Mouse (Mus musculus) forebrain, embryonic 15.5 days (tissue): ENCODE measurements around the gene Tpk1. TPM values are rescaled to one million over a fixed set of nuclear protein-coding genes. Genes with fewer than 3 reads are reported as not detected.
A peak's percentile ranks its signal among the peaks of the same experiment; 100 is the strongest.

Source experiments
- ATAC-seq: fragments of 200-750 bp; cut with Nextera tagmentation; replicated peaks from 2 replicates; pipeline ENCODE4 v1.8.0; 2017; ENCODE audit warnings: mild to moderate bottlenecking, moderate TSS enrichment, moderate library complexity
- H3K27ac ChIP-seq: fragments of 300-500 bp; sonication (generic); replicated peaks from 2 replicates; pipeline ENCODE4 v1.5.1; 2015; ENCODE audit warnings: mild to moderate bottlenecking, inconsistent platforms
- H3K27me3 ChIP-seq: fragments of 300-500 bp; sonication (generic); 2 replicates; pipeline ENCODE4 v1.6.1; 2015; ENCODE audit warnings: inconsistent platforms
- H3K36me3 ChIP-seq: fragments of 300-500 bp; sonication (generic); 2 replicates; pipeline ENCODE4 v1.6.1; 2015; ENCODE audit warnings: mild to moderate bottlenecking, inconsistent platforms
- H3K4me1 ChIP-seq: fragments of 300-500 bp; sonication (generic); 2 replicates; pipeline ENCODE4 v1.6.1; 2015; ENCODE audit warnings: inconsistent platforms
- H3K4me2 ChIP-seq: fragments of 300-500 bp; sonication (generic); replicated peaks from 2 replicates; pipeline ENCODE4 v1.6.1; 2015; ENCODE audit warnings: mild to moderate bottlenecking, inconsistent platforms
- H3K4me3 ChIP-seq: fragments of 300-500 bp; sonication (generic); 2 replicates; pipeline ENCODE4 v1.5.1; 2015; ENCODE audit warnings: mild to moderate bottlenecking, inconsistent platforms
- H3K9ac ChIP-seq: fragments of 300-500 bp; sonication (generic); replicated peaks from 2 replicates; pipeline ENCODE4 v1.6.1; 2015; ENCODE audit warnings: mild to moderate bottlenecking, inconsistent platforms
- H3K9me3 ChIP-seq: fragments of 300-500 bp; sonication (generic); 2 replicates; pipeline ENCODE4 v1.6.1; 2016; ENCODE audit warnings: inconsistent platforms
- WGBS: fragments of 180-500 bp; shearing (Covaris S2); methylation state at CpG from one replicate; pipeline ENCODE4 v1.1.7; 2015; ENCODE audit warnings: mixed read lengths; 5-methylcytosine and 5-hydroxymethylcytosine counted together
- polyA plus RNA-seq: library from polyadenylated mRNA; unstranded; fragments of >200 nt; fragmentation: Nextera tagmentation; extraction: Ambion mirVana; gene quantifications from 2 replicates; pipeline ENCODE4 v1.2.1, GENCODE M21; 2015

The Tpk1 gene
- 5.0 and 5.5 TPM in 2 replicates for polyA plus RNA-seq

DNA sequence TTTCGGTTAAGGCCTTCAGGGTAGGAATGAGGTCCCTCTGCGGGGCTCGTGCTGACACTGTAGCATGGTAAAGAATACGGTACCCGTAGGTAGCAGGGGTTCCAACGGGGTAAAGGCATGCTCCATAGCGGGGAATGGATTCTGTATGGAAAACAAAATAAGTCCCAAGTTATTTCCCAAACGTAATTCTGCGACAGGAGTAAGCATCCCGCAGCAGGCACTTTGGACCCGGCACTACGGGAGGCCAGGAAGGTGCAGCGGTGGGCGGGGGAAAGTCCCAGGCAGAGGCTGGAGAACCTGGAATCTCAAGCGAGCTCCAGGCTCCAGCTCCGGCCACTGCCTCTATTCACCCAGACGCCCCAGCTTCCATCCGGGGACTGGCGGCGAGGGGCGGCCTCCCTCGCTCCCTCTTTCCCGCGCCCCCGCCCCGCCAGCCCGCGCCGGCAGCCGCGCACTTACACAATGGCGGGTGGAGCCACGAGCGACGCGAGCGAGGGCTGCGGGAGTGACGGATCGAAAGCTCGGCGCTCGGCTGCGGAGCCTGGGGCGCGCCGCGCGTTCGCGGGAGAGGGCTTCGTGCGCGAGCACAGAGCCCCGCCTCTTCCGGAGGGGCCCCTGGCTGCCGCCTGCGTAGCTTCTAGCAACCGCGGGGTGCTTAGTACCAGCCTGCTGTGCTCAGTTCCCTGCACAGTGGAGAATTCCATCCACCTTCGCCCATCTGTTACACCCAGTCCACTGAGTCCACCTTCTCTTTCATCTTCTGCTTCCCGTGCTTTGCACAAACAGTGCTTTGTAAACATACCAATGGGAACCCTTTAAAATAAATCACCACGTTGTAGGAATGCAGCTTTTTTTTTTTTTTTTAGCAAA is at the start of gene Tpk1:
Tpk1 (minus strand) TSS at position 602 of the 870 bp plus-strand sequence.
- Histone ChIP-seq H3K36me3 (no peaks in the 10 kb centered on the region), H3K4me1 (peaks cover 5% of the 10 kb centered on the region; the same call in 1 of the 2 replicates), H3K27me3 (no peaks in the 10 kb centered on the region), H3K4me2 (peak within 1 kb of the TSS; percentile 52), H3K9ac (peak within 1 kb of the TSS; percentile 89), H3K27ac (peak within 1 kb of the TSS; percentile 97), H3K4me3 (peak within 1 kb of the TSS; percentile 77), H3K9me3 (no peaks in the 10 kb centered on the region)
- WGBS = 1% methylated on average over 61 of the region's 63 CpGs
- peak; percentile 99 for ATAC-seq

GRCm38 (mm10) chr6:43702810-43703614 is 36.9 kb upstream of the Tpk1 start:
- H3K36me3 ChIP-seq = no peaks in the 10 kb centered on the region
- H3K4me3 ChIP-seq = no peak overlapping the region
- H3K4me1 ChIP-seq = no peaks in the 10 kb centered on the region
- H3K27ac ChIP-seq = no peak overlapping the region
- no peak overlapping the region for H3K4me2 ChIP-seq
- no peak for ATAC-seq
- no peak overlapping the region for H3K9ac ChIP-seq
- H3K27me3 ChIP-seq = no peaks in the 10 kb centered on the region
- 82% methylated on average over 6 of the region's 6 CpGs for WGBS
- no peaks in the 10 kb centered on the region for H3K9me3 ChIP-seq

DNA sequence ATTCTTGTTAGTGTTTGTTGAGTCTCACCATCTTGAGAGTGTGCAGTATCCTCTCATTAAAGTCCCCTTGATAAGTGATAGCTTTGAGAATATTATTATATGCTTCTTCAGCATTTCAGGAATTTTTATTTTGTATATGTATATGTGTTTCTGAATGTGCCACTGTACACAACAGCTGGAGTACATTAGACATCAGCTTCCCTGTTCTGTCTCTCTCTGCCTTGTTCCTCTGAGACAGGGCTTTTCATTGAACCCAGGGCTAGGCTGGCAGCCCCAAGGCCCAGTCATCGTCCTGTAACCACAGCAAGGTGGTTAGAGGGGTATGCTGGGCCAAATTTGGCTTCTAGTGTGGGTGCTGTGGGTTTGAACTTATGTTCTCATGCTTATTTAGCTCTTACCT is 25.8 kb upstream of the Tpk1 start:
- ATAC-seq = no peak
- H3K9ac ChIP-seq = no peak overlapping the region
- no peaks in the 10 kb centered on the region for H3K36me3 ChIP-seq
- H3K4me1 ChIP-seq = no peaks in the 10 kb centered on the region
- no peaks in the 10 kb centered on the region for H3K27me3 ChIP-seq
- no peaks in the 10 kb centered on the region for H3K9me3 ChIP-seq
- no peak overlapping the region for H3K4me2 ChIP-seq
- no peak overlapping the region for H3K4me3 ChIP-seq
- no peak overlapping the region for H3K27ac ChIP-seq
- 77% methylated on average over 1 of the region's 1 CpGs for WGBS

GRCm38 (mm10) chr6:43685985-43686384 is 19.9 kb upstream of the Tpk1 start:
- Histone ChIP-seq H3K27ac (no peak overlapping the region), H3K4me2 (no peak overlapping the region), H3K9me3 (no peaks in the 10 kb centered on the region), H3K27me3 (no peaks in the 10 kb centered on the region), H3K4me3 (no peak overlapping the region), H3K4me1 (no peaks in the 10 kb centered on the region), H3K9ac (no peak overlapping the region), H3K36me3 (no peaks in the 10 kb centered on the region)
- WGBS = 48% methylated on average over 2 of the region's 2 CpGs
- peak; percentile 71 for ATAC-seq

DNA sequence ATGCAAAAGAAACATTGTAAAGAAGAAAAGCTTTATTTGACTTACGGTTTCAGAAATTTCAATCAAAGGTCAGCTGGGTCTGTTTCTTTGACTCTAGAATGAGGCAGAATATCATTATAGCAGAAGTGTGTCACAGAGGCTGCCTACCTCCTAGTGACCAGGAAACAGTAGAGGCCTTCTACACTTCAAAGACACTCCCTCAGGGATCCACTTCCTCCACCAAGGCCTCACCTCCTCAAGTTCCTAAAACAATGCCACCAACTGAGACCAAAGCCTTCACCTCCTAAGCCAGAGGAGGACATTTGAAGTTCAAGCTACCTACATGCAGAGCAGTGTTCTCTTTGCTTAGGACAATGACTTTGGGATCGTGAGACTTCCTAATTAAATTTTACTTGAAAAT is 16.5 kb upstream of the Tpk1 start:
- no peaks in the 10 kb centered on the region for H3K4me1 ChIP-seq
- no peak overlapping the region for H3K4me2 ChIP-seq
- H3K4me3 ChIP-seq = no peak overlapping the region
- H3K27me3 ChIP-seq = no peaks in the 10 kb centered on the region
- H3K9ac ChIP-seq = no peak overlapping the region
- no peaks in the 10 kb centered on the region for H3K9me3 ChIP-seq
- WGBS = 44% methylated on average over 2 of the region's 2 CpGs
- ATAC-seq = no peak
- no peak overlapping the region for H3K27ac ChIP-seq
- no peaks in the 10 kb centered on the region for H3K36me3 ChIP-seq

GRCm38 (mm10) chr6:43678689-43679212 is 12.7 kb upstream of the Tpk1 start:
- Histone ChIP-seq H3K4me1 (no peaks in the 10 kb centered on the region), H3K27ac (no peak overlapping the region), H3K4me3 (no peak overlapping the region), H3K36me3 (no peaks in the 10 kb centered on the region), H3K9me3 (no peaks in the 10 kb centered on the region), H3K27me3 (no peaks in the 10 kb centered on the region), H3K9ac (no peak overlapping the region), H3K4me2 (no peak overlapping the region)
- 90% methylated on average over 2 of the region's 2 CpGs for whole genome bisulfite sequencing
- no peak for ATAC-seq

GRCm38 (mm10) chr6:43677566-43677965 is 11.5 kb upstream of the Tpk1 start:
- no peaks in the 10 kb centered on the region for H3K36me3 ChIP-seq
- 77% methylated on average over 3 of the region's 3 CpGs for WGBS
- no peak for ATAC-seq

GRCm38 (mm10) chr6:43676139-43676538 is 10.1 kb upstream of the Tpk1 start:
- no peak overlapping the region for H3K4me2 ChIP-seq
- ATAC-seq = no peak
- H3K9ac ChIP-seq = no peak overlapping the region
- H3K27me3 ChIP-seq = no peaks in the 10 kb centered on the region
- no peaks in the 10 kb centered on the region for H3K4me1 ChIP-seq
- no peaks in the 10 kb centered on the region for H3K9me3 ChIP-seq
- no peak overlapping the region for H3K4me3 ChIP-seq
- H3K27ac ChIP-seq = no peak overlapping the region
- H3K36me3 ChIP-seq = no peaks in the 10 kb centered on the region
- 81% methylated on average over 3 of the region's 3 CpGs for WGBS

More at GRCm38 (mm10) chr6:43677566-43677965, 11.5 kb upstream of the Tpk1 start:
- no peaks in the 10 kb centered on the region for H3K4me1 ChIP-seq
- no peak overlapping the region for H3K9ac ChIP-seq
- H3K4me2 ChIP-seq = no peak overlapping the region
- H3K27ac ChIP-seq = no peak overlapping the region
- H3K9me3 ChIP-seq = no peaks in the 10 kb centered on the region
- no peaks in the 10 kb centered on the region for H3K27me3 ChIP-seq
- H3K4me3 ChIP-seq = no peak overlapping the region

DNA sequence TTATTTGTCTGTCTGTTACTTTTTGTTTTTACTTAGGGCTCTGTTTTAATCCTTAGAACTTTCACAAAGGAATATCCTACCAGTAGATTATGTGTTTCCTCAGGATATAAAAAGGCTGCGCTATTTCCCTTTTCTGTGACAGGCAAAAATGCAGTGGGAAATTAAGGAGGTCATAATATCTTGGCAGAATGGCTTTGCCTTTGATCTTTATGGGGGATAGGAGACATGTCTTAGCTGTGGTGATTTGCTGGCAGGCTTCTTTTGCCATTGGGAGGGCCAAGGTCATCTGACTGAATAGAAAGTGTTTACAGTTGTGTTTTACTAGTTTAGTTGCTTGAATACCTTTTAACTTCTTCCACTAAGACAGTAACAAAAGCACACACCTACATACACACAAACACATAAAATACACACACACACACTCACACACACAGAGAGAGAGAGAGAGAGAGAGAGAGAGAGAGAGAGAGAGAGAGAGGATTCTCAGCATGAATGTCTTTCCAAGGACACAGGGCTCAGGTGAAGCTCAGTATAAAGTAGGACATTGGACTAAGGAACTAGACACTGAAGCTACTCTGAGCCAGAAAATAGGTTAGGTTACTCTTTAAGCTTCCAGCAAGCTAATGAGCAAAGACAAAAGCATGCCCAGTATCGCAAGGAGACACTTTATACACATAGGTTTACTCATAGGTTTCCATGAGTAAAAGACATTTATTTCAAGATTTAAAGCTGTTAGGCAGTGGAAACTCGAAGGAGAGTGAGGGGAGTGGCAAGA is 9.1 kb upstream of the Tpk1 start:
- H3K9me3 ChIP-seq = no peaks in the 10 kb centered on the region
- 71% methylated on average over 3 of the region's 3 CpGs for WGBS
- H3K27me3 ChIP-seq = no peaks in the 10 kb centered on the region
- no peaks in the 10 kb centered on the region for H3K36me3 ChIP-seq
- H3K27ac ChIP-seq = no peak overlapping the region
- no peak overlapping the region for H3K4me3 ChIP-seq
- no peak overlapping the region for H3K4me2 ChIP-seq
- H3K9ac ChIP-seq = no peak overlapping the region
- H3K4me1 ChIP-seq = no peaks in the 10 kb centered on the region
- no peak for ATAC-seq

DNA sequence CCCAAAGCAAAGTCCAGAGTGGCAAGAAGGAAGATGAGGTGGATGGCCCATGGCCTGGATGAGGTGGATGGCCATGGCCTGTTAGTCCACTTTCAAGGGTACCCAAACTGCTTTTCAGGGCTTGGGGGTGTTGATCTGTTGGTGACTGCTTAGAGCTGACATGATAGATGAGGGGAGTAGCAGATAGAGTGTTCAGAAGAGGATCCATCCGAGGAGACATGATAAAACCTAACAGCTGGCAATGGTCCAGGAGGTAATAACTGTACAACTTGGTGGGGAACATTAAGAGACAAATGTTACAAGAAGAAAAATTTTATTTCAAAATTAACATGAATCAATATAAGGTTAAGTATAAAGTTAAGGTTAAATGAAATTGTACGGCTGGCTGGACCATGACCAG is 4.9 kb upstream of the Tpk1 start:
- Histone ChIP-seq H3K9ac (no peak overlapping the region), H3K27ac (no peak overlapping the region), H3K36me3 (no peaks in the 10 kb centered on the region), H3K4me2 (no peak overlapping the region), H3K9me3 (no peaks in the 10 kb centered on the region), H3K4me1 (peaks cover 3% of the 10 kb centered on the region; the same call in 1 of the 2 replicates), H3K27me3 (no peaks in the 10 kb centered on the region), H3K4me3 (no peak overlapping the region)
- no peak for ATAC-seq
- WGBS = 92% methylated on average over 2 of the region's 2 CpGs

DNA sequence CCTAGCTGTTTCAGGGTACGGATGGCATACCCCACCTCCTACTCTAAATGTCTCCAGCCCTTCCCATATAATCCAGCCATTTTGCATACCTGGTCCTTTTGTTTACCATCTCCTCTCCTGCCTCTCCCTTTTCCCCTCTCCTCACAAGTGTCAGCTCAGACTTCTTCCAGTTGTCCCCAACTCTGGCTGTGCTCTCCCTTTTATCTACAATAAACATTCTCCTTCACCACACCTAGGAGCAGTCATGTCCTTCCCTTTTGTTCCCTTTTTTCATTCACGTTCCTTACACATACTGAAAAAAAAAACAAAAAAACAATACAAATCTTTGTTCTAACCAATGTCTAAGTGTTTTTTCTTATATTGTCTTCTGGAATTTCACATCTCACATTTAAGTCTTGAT is 1.6 kb upstream of the Tpk1 start:
- H3K36me3 ChIP-seq = no peaks in the 10 kb centered on the region
- peaks cover 5% of the 10 kb centered on the region; the same call in 1 of the 2 replicates for H3K4me1 ChIP-seq
- no peaks in the 10 kb centered on the region for H3K9me3 ChIP-seq
- no peak overlapping the region for H3K9ac ChIP-seq
- 91% methylated on average over 2 of the region's 2 CpGs for WGBS
- no peak overlapping the region for H3K27ac ChIP-seq
- H3K4me3 ChIP-seq = no peak overlapping the region
- H3K4me2 ChIP-seq = no peak overlapping the region
- no peak for ATAC-seq
- no peaks in the 10 kb centered on the region for H3K27me3 ChIP-seq
